Mouse (Mus musculus) MEL (cell line): Measurements from ENCODE around the gene Slc51a. TPM values are rescaled to one million over a fixed set of nuclear protein-coding genes. Genes with fewer than 3 reads are reported as not detected.

Experiments used
- DNase-seq: peaks from one replicate; pipeline ENCODE4 v3.0.0; 2011; ENCODE audit warnings: low read depth, low spot score
- H3K27ac ChIP-seq: 2 replicates; pipeline ENCODE4 v1.5.1; 2012; ENCODE audit warnings: low read depth, mild to moderate bottlenecking, control low read depth, low read length, moderate library complexity; ENCODE audit not compliant: control insufficient read depth
- H3K27me3 ChIP-seq, 2 experiments: fragments of 150-350 bp in 1 of 2; sonication (generic) in 1 of 2; 2 replicates each; pipeline ENCODE4 v1.6.1; 2012; ENCODE audit warnings: low read length in 2 of 2, mild to moderate bottlenecking in 2 of 2, improper control_type of control experiment in 1 of 2, moderate library complexity in 1 of 2; ENCODE audit not compliant: insufficient read depth in 2 of 2, control insufficient read depth in 1 of 2
- H3K36me3 ChIP-seq, 2 experiments: 2 replicates each; pipeline ENCODE4 v1.6.1; 2012 to 2014; ENCODE audit warnings: low read length in 2 of 2, improper control_type of control experiment in 1 of 2, inconsistent platforms in 1 of 2, mild to moderate bottlenecking in 1 of 2; ENCODE audit not compliant: insufficient read depth in 2 of 2, control insufficient read depth in 1 of 2
- H3K4me1 ChIP-seq, 2 experiments: fragments of 150-350 bp in 1 of 2; sonication (generic) in 1 of 2; 2 replicates each; pipeline ENCODE4 v1.6.1; 2012; ENCODE audit warnings: low read length in 2 of 2, improper control_type of control experiment in 1 of 2, mild to moderate bottlenecking in 1 of 2; ENCODE audit not compliant: insufficient read depth in 2 of 2, control insufficient read depth in 1 of 2
- H3K4me3 ChIP-seq, 2 experiments: fragments of 150-350 bp in 1 of 2; sonication (generic) in 1 of 2; 2 replicates each; pipeline ENCODE4 v1.5.1; 2012; ENCODE audit warnings: low read depth in 2 of 2, low read length in 2 of 2, mild to moderate bottlenecking in 2 of 2, moderate library complexity in 2 of 2, control low read depth in 1 of 2, improper control_type of control experiment in 1 of 2; ENCODE audit not compliant: control insufficient read depth in 1 of 2, insufficient read depth in 1 of 2
- H3K79me2 ChIP-seq: 2 replicates; pipeline ENCODE4 v1.6.1; 2012; ENCODE audit warnings: mild to moderate bottlenecking, low read length, moderate library complexity; ENCODE audit not compliant: control insufficient read depth, poor library complexity, insufficient read depth
- H3K9ac ChIP-seq: 2 replicates; pipeline ENCODE4 v1.6.1; 2012; ENCODE audit warnings: low read depth, mild to moderate bottlenecking, control low read depth, low read length, moderate library complexity; ENCODE audit not compliant: control insufficient read depth, poor library complexity, severe bottlenecking
- H3K9me3 ChIP-seq: fragments of 150-350 bp; sonication (generic); replicated peaks from 2 replicates; pipeline ENCODE4 v1.6.1; 2012; ENCODE audit warnings: mild to moderate bottlenecking, low read length, improper control_type of control experiment, moderate library complexity; ENCODE audit not compliant: insufficient read depth
- BHLHE40 ChIP-seq: IDR thresholded peaks from 2 replicates; pipeline ENCODE4 v1.6.1; 2012; ENCODE audit warnings: low read depth, mild to moderate bottlenecking, inconsistent platforms, low read length, improper control_type of control experiment, borderline replicate concordance
- CHD1 ChIP-seq: IDR thresholded peaks from 2 replicates; pipeline ENCODE4 v1.6.1; 2012; ENCODE audit warnings: low read depth, mild to moderate bottlenecking, inconsistent platforms, low read length, improper control_type of control experiment
- CHD2 ChIP-seq: IDR thresholded peaks from 2 replicates; pipeline ENCODE4 v1.6.1; 2011; ENCODE audit warnings: low read length, improper control_type of control experiment
- CTCF ChIP-seq, 3 experiments: IDR thresholded peaks in 2 of 3; conservative IDR thresholded peaks in 1 of 3; 2 replicates each; pipeline ENCODE4 v1.5.1; 2011 to 2012; ENCODE audit warnings: low read length in 3 of 3, low read depth in 2 of 3, mild to moderate bottlenecking in 2 of 3, improper control_type of control experiment in 1 of 3, inconsistent platforms in 1 of 3, mixed read lengths in 1 of 3, moderate library complexity in 1 of 3; ENCODE audit not compliant: control insufficient read depth in 1 of 3, insufficient read depth in 1 of 3, poor library complexity in 1 of 3, severe bottlenecking in 1 of 3
- ELF1 ChIP-seq: IDR thresholded peaks from 2 replicates; pipeline ENCODE4 v1.6.1; 2014; ENCODE audit warnings: low read depth, mild to moderate bottlenecking, inconsistent platforms, low read length, improper control_type of control experiment, moderate library complexity
- EP300 ChIP-seq, 2 experiments: IDR thresholded peaks; 2 replicates each; pipeline ENCODE4 v1.6.1; 2011; ENCODE audit warnings: improper control_type of control experiment in 2 of 2, low read length in 2 of 2, low read depth in 1 of 2, mild to moderate bottlenecking in 1 of 2
- ETS1 ChIP-seq: IDR thresholded peaks from 2 replicates; pipeline ENCODE4 v1.6.1; 2012; ENCODE audit warnings: low read depth, mild to moderate bottlenecking, inconsistent platforms, low read length, improper control_type of control experiment, moderate library complexity
- GABPA ChIP-seq: IDR thresholded peaks from 2 replicates; pipeline ENCODE4 v1.6.1; 2012; ENCODE audit warnings: low read depth, mild to moderate bottlenecking, inconsistent platforms, low read length, improper control_type of control experiment, moderate library complexity
- GATA1 ChIP-seq: IDR thresholded peaks from 2 replicates; pipeline ENCODE4 v1.6.1; 2011; ENCODE audit warnings: low read depth, low read length, improper control_type of control experiment
- HCFC1 ChIP-seq: IDR thresholded peaks from 2 replicates; pipeline ENCODE4 v1.6.1; 2012; ENCODE audit warnings: low read depth, mild to moderate bottlenecking, inconsistent platforms, low read length, improper control_type of control experiment, moderate library complexity
- MAFK ChIP-seq: IDR thresholded peaks from 2 replicates; pipeline ENCODE4 v1.6.1; 2011; ENCODE audit warnings: low read depth, mild to moderate bottlenecking, low read length, improper control_type of control experiment, borderline replicate concordance
- MAX ChIP-seq: IDR thresholded peaks from 2 replicates; pipeline ENCODE4 v1.6.1; 2011; ENCODE audit warnings: low read length, improper control_type of control experiment
- MEF2A ChIP-seq: IDR thresholded peaks from 2 replicates; pipeline ENCODE4 v1.6.1; 2014; ENCODE audit warnings: low read depth, mild to moderate bottlenecking, inconsistent platforms, low read length, improper control_type of control experiment; ENCODE audit not compliant: poor library complexity, insufficient replicate concordance, severe bottlenecking; ENCODE audit errors: extremely low read depth
- MXI1 ChIP-seq: IDR thresholded peaks from 2 replicates; pipeline ENCODE4 v1.6.1; 2011; ENCODE audit warnings: mild to moderate bottlenecking, low read depth, low read length, improper control_type of control experiment
- MYB ChIP-seq: IDR thresholded peaks from 2 replicates; pipeline ENCODE4 v1.6.1; 2011; ENCODE audit warnings: mild to moderate bottlenecking, low read depth, low read length, improper control_type of control experiment
- MYC ChIP-seq: IDR thresholded peaks from 2 replicates; pipeline ENCODE4 v1.6.1; 2011; ENCODE audit warnings: low read depth, mild to moderate bottlenecking, low read length, improper control_type of control experiment, moderate library complexity
- NELFE ChIP-seq: IDR thresholded peaks from 2 replicates; pipeline ENCODE4 v1.6.1; 2011; ENCODE audit warnings: low read depth, low read length, improper control_type of control experiment
- NRF1 ChIP-seq: IDR thresholded peaks from 2 replicates; pipeline ENCODE4 v1.6.1; 2014; ENCODE audit warnings: low read depth, mild to moderate bottlenecking, inconsistent platforms, low read length, improper control_type of control experiment, moderate library complexity; ENCODE audit not compliant: poor library complexity, insufficient read depth, severe bottlenecking
- POLR2A ChIP-seq, 2 experiments: IDR thresholded peaks; 2 replicates each; pipeline ENCODE4 v1.6.1; 2011 to 2012; ENCODE audit warnings: low read length in 2 of 2, mild to moderate bottlenecking in 2 of 2, control low read depth in 1 of 2, improper control_type of control experiment in 1 of 2, low read depth in 1 of 2, moderate library complexity in 1 of 2; ENCODE audit not compliant: control insufficient read depth in 1 of 2, insufficient read depth in 1 of 2, poor library complexity in 1 of 2
- RCOR1 ChIP-seq: IDR thresholded peaks from 2 replicates; pipeline ENCODE4 v1.6.1; 2012; ENCODE audit warnings: low read depth, mild to moderate bottlenecking, inconsistent platforms, low read length, improper control_type of control experiment
- SIN3A ChIP-seq: IDR thresholded peaks from 2 replicates; pipeline ENCODE4 v1.6.1; 2012; ENCODE audit warnings: low read length, improper control_type of control experiment, inconsistent platforms
- SMC3 ChIP-seq: IDR thresholded peaks from 2 replicates; pipeline ENCODE4 v1.6.1; 2011; ENCODE audit warnings: low read depth, low read length, improper control_type of control experiment
- TAL1 ChIP-seq: IDR thresholded peaks from 2 replicates; pipeline ENCODE4 v1.6.1; 2012; ENCODE audit warnings: mild to moderate bottlenecking, inconsistent platforms, low read length, moderate library complexity, mixed read lengths
- TBP ChIP-seq: IDR thresholded peaks from 2 replicates; pipeline ENCODE4 v1.8.0; 2011; ENCODE audit warnings: low read depth, low read length, improper control_type of control experiment
- TCF12 ChIP-seq: IDR thresholded peaks from 2 replicates; pipeline ENCODE4 v1.6.1; 2014; ENCODE audit warnings: low read depth, mild to moderate bottlenecking, inconsistent platforms, low read length, improper control_type of control experiment, moderate library complexity
- USF2 ChIP-seq, 2 experiments: IDR thresholded peaks; 2 replicates each; pipeline ENCODE4 v1.6.1; 2011 to 2012; ENCODE audit warnings: improper control_type of control experiment in 2 of 2, low read length in 2 of 2, borderline replicate concordance in 1 of 2, inconsistent platforms in 1 of 2, low read depth in 1 of 2, mild to moderate bottlenecking in 1 of 2; ENCODE audit not compliant: insufficient read depth in 1 of 2
- ZC3H11A ChIP-seq: IDR thresholded peaks from 2 replicates; pipeline ENCODE4 v1.6.1; 2012; ENCODE audit warnings: low read depth, mild to moderate bottlenecking, inconsistent platforms, low read length, improper control_type of control experiment
- ZKSCAN1 ChIP-seq: IDR thresholded peaks from 2 replicates; pipeline ENCODE4 v1.6.1; 2012; ENCODE audit warnings: low read depth, mild to moderate bottlenecking, inconsistent platforms, low read length, improper control_type of control experiment, moderate library complexity
- ZNF384 ChIP-seq: IDR thresholded peaks from 2 replicates; pipeline ENCODE4 v1.6.1; 2012; ENCODE audit warnings: low read depth, mild to moderate bottlenecking, inconsistent platforms, low read length, improper control_type of control experiment
- polyA plus RNA-seq, 2 experiments: library from polyadenylated mRNA; stranded (reverse) in 1 of 2; unstranded in 1 of 2; fragments of >175 nt in 1 of 2; fragments of >200 nt in 1 of 2; gene quantifications; 2 replicates each; pipeline versions ENCODE4 v1.2.1 to v1.2.4; 2012; ENCODE audit warnings: low replicate concordance in 2 of 2, low read depth in 1 of 2; ENCODE audit not compliant: insufficient read length in 2 of 2, insufficient read depth in 1 of 2, missing spikeins in 1 of 2
- total RNA-seq: library from RNA; depleted of rRNA; stranded (reverse); fragments of 300-350 nt; gene quantifications from 2 replicates; pipeline ENCODE4 v1.2.3, GENCODE M21; 2012

Gene Slc51a
- total and polyA plus RNA-seq, 3 experiments = 4.6 to 14.5 TPM; not detected in 1

GRCm38 (mm10) chr16:32522578-32523194 lies 35.0 kb upstream of the Slc51a start:
- Histone ChIP-seq H3K36me3 (peaks cover 0 to 10% of the 10 kb centered on the region in 2 experiments; a peak in 2 of 4 replicates), H3K9me3 (no peaks in the 10 kb centered on the region), H3K27ac (peak overlapping the region; percentile 41), H3K27me3 (no peaks in the 10 kb centered on the region), H3K4me3 (peak overlapping the region in 1 of 2 experiments; percentile 69; a peak in 2 of 4 replicates), H3K4me1 (peaks cover 15 to 19% of the 10 kb centered on the region in 2 experiments), H3K79me2 (no peaks in the 10 kb centered on the region), H3K9ac (peak overlapping the region; percentile 37; the same call in 1 of the 2 replicates)
- DNase-seq = peak; percentile 57
- TF ChIP-seq MXI1 (peak; percentile 42; the same call in 1 of the 2 replicates), MAX (0 out of 2 replicates have a peak, but pooled peaks have one; percentile 18), BHLHE40 (peak; percentile 10; the same call in 1 of the 2 replicates), NELFE (no peak), SIN3A (peak; percentile 55), RCOR1 (0 out of 2 replicates have a peak, but pooled peaks have one; percentile 22), ZNF384 (no peak), MYB (peak; percentile 55), ETS1 (peak; percentile 54; the same call in 1 of the 2 replicates), EP300 (IDR thresholded peaks at IDR 0.05; ENCODE audit: low read depth in 1 of 2, low read length in 2 of 2) (peak; percentile 43 to 63; a peak in 2 of 4 replicates), ZKSCAN1 (no peak)

GRCm38 (mm10) chr16:32520372-32520748 lies 32.7 kb upstream of the Slc51a start:
- no peaks in the 10 kb centered on the region for H3K9me3 ChIP-seq
- peak overlapping the region; percentile 29 for H3K27ac ChIP-seq
- peak overlapping the region; percentile 37 to 52 for H3K4me3 ChIP-seq
- no peaks in the 10 kb centered on the region for H3K79me2 ChIP-seq
- H3K4me1 ChIP-seq = peaks cover 15 to 24% of the 10 kb centered on the region in 2 experiments
- H3K27me3 ChIP-seq = no peaks in the 10 kb centered on the region
- H3K9ac ChIP-seq = peak overlapping the region; percentile 41
- peaks cover 0 to 12% of the 10 kb centered on the region in 2 experiments; a peak in 2 of 4 replicates for H3K36me3 ChIP-seq
- DNase-seq = peak; percentile 78
- no peak for TF ChIP-seq USF2 (IDR thresholded peaks at IDR 0.05; ENCODE audit: borderline replicate concordance in 1 of 2, insufficient read depth in 1 of 2, low read depth in 1 of 2, low read length in 2 of 2)
- no peak for TF ChIP-seq HCFC1
- TF ChIP-seq TAL1 = peak; percentile 73
- TF ChIP-seq CTCF (IDR thresholded peaks at IDR 0.05 in 2 of 3, conservative IDR thresholded peaks at IDR 0.05 in 1 of 3; ENCODE audit: control insufficient read depth in 1 of 3, insufficient read depth in 1 of 3, low read depth in 2 of 3, low read length in 3 of 3, poor library complexity in 1 of 3, severe bottlenecking in 1 of 3) = no peak
- TF ChIP-seq SIN3A = peak; percentile 71
- TF ChIP-seq ZC3H11A = no peak
- TF ChIP-seq TCF12 = peak; percentile 91
- TF ChIP-seq TBP = no peak
- TF ChIP-seq POLR2A (IDR thresholded peaks at IDR 0.05; ENCODE audit: control insufficient read depth in 1 of 2, insufficient read depth in 1 of 2, low read depth in 1 of 2, low read length in 2 of 2, poor library complexity in 1 of 2) = no peak
- no peak for TF ChIP-seq CHD2
- no peak for TF ChIP-seq MEF2A
- peak; percentile 36; the same call in 1 of the 2 replicates for TF ChIP-seq GATA1
- no peak for TF ChIP-seq MYC
- peak; percentile 46 for TF ChIP-seq MXI1
- TF ChIP-seq GABPA = no peak
- no peak for TF ChIP-seq SMC3
- TF ChIP-seq ZNF384 = no peak
- TF ChIP-seq EP300 (IDR thresholded peaks at IDR 0.05; ENCODE audit: low read depth in 1 of 2, low read length in 2 of 2) = peak; percentile 75 to 88
- no peak for TF ChIP-seq CHD1
- TF ChIP-seq ELF1 = 0 out of 2 replicates have a peak, but pooled peaks have one; percentile 30
- TF ChIP-seq NRF1 = 0 out of 2 replicates have a peak, but pooled peaks have one; percentile 20
- peak; percentile 32; the same call in 1 of the 2 replicates for TF ChIP-seq MAFK
- TF ChIP-seq ZKSCAN1 = no peak
